Mouse (Mus musculus) adrenal gland, postnatal 25 days (tissue): ENCODE data around the gene Hoxd1. TPM values are rescaled to one million over a fixed set of nuclear protein-coding genes. Genes with fewer than 3 reads are reported as not detected.

Source experiments
- DNase-seq: peaks from one replicate; pipeline ENCODE4 v3.0.0; 2021; ENCODE audit warnings: mixed read lengths
- long read RNA-seq: library from polyadenylated mRNA; stranded (forward); transcript quantifications from one replicate; pipeline ENCODE4 v2.0.0, GENCODE M21; 2021
- total RNA-seq: library from RNA; stranded (reverse); gene quantifications from 2 replicates; pipeline ENCODE4 v1.2.3, GENCODE M21; 2021

Gene Hoxd1
- not detected in 2 replicates for total RNA-seq
- long read RNA-seq = 0 reads

GRCm38 (mm10) chr2:74762522-74763244 is at the start of gene Hoxd1:
Gene Hoxd1, plus strand, starts transcription at chr2:74762980.
- peak; percentile 59 for DNase-seq

- DNase-seq = no peak
These were observed 49.3 kb upstream of the Hoxd1 start for GRCm38 (mm10) chr2:74713239-74714150.

- DNase-seq = no peak
These were observed 48.5 kb upstream of the Hoxd1 start for GRCm38 (mm10) chr2:74714156-74714789.

- peak; percentile 69 for DNase-seq
These were observed 47.9 kb upstream of the Hoxd1 start for GRCm38 (mm10) chr2:74714881-74715280.

GRCm38 (mm10) chr2:74715504-74716241 is 47.1 kb upstream of the Hoxd1 start:
- peak; percentile 95 for DNase-seq

GRCm38 (mm10) chr2:74720384-74720783 is 42.4 kb upstream of the Hoxd1 start:
- DNase-seq = no peak

- DNase-seq = no peak
These were observed 41.8 kb upstream of the Hoxd1 start for GRCm38 (mm10) chr2:74720955-74721491.

- no peak for DNase-seq
These were observed 40.9 kb upstream of the Hoxd1 start for GRCm38 (mm10) chr2:74721882-74722281.

GRCm38 (mm10) chr2:74722949-74723348 is 39.8 kb upstream of the Hoxd1 start:
- no peak for DNase-seq

GRCm38 (mm10) chr2:74724244-74725015 is 38.4 kb upstream of the Hoxd1 start:
- DNase-seq = no peak

- DNase-seq = no peak
These were observed 37.6 kb upstream of the Hoxd1 start for GRCm38 (mm10) chr2:74725171-74725570.

- peak; percentile 42 for DNase-seq
These were observed 36.2 kb upstream of the Hoxd1 start, which contains the start of gene Gm28230 for GRCm38 (mm10) chr2:74726551-74726950. Gene Gm28230, plus strand, starts transcription at chr2:74726728.

GRCm38 (mm10) chr2:74726973-74727639 is 35.7 kb upstream of the Hoxd1 start:
- no peak for DNase-seq

- no peak for DNase-seq
These were observed 35.0 kb upstream of the Hoxd1 start for GRCm38 (mm10) chr2:74727640-74728302.

- DNase-seq = no peak
These were observed 34.5 kb upstream of the Hoxd1 start for GRCm38 (mm10) chr2:74728303-74728680.

- DNase-seq = no peak
These were observed 32.4 kb upstream of the Hoxd1 start for GRCm38 (mm10) chr2:74730331-74730730.

- DNase-seq = no peak
These were observed 31.7 kb upstream of the Hoxd1 start for GRCm38 (mm10) chr2:74731055-74731454.

- no peak for DNase-seq
These were observed 30.8 kb upstream of the Hoxd1 start for GRCm38 (mm10) chr2:74731799-74732512.
